Mouse (Mus musculus) heart, postnatal 10 days (tissue): Measurements from ENCODE around the gene Nifk. TPM values are rescaled to one million over a fixed set of nuclear protein-coding genes. Genes with fewer than 3 reads are reported as not detected.
A peak's percentile ranks its signal among the peaks of the same experiment; 100 is the strongest.

Experiments used
- DNase-seq, 2 experiments: peaks; one replicate each; pipeline ENCODE4 v3.0.0; 2021
- intact Hi-C: fragments of 180-260 bp; cut with DNase I; formaldehyde crosslinking; loops from one replicate; pipeline ENCODE4 v1.15.1; 2025
- total RNA-seq, 2 experiments: library from RNA; stranded (reverse); gene quantifications; 2 replicates each; pipeline ENCODE4 v1.2.3; 2021

Gene Nifk
- total RNA-seq, 2 experiments from 2014 or later: 20.4 to 23.7 TPM

GRCm38 (mm10) chr1:118368721-118369461, 47.3 kb downstream of the Nifk start:
- intact Hi-C loops: loop anchor here (2.0 kb wide), 1 partner anchor 20 kb away; the partner anchor contains the start of gene Clasp1
- DNase-seq: peak in 1 of 2 experiments; percentile 15

GRCm38 (mm10) chr1:118377784-118378183, 56.1 kb downstream of the Nifk start:
- no peak for DNase-seq
- intact Hi-C loops: no loop called here

- intact Hi-C loops: no loop called here
- no peak for DNase-seq
These were observed 58.6 kb downstream of the Nifk start for GRCm38 (mm10) chr1:118380105-118380786.

Other genes starting within 250 kb of the Nifk start
- gene Gm29106, start 145.3 kb upstream of the Nifk start, total RNA-seq: not detected
- gene Tsn, start 10.1 kb upstream of the Nifk start, total RNA-seq: 10 to 100 TPM; 93.9 to 94.2 TPM
- 100 to 1,000 TPM; 341 to 384 TPM for gene Clasp1, start 67.2 kb downstream of the Nifk start, total RNA-seq